Mouse (Mus musculus) bone marrow, adult 2 months (tissue): Measurements from ENCODE around the gene Patj.

Experiments used
- CTCF ChIP-seq: fragments of 200-500 bp; IDR thresholded peaks from 2 replicates; pipeline ENCODE4 v1.5.1; 2011; ENCODE audit warnings: low read length, control low read depth; ENCODE audit not compliant: control insufficient read depth, insufficient read depth
- POLR2A ChIP-seq: fragments of 200-500 bp; IDR thresholded peaks from 2 replicates; pipeline ENCODE4 v1.6.1; 2011; ENCODE audit warnings: low read depth, mild to moderate bottlenecking, control low read depth, low read length, borderline replicate concordance; ENCODE audit not compliant: control insufficient read depth

DNA sequence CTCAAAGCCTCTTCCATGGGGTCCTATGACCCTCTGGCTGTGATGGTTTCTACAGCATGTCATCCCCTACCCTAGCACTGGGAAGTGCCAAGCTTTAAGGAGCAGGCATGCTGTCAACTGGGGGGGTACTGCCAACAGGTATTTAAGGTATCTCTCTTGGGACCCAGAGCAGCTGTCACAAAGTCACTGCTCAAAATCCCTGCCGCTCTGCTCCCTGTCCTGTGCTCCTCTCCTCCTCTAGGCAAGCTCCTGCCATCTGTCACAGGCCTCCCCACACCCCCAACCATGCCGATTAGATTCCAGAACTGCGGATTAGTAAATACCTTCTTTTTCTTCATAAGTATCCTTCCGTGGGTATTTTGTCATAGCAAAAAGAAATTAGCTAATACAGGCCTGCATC lies 358.9 kb downstream of the Patj start:
- TF ChIP-seq POLR2A, result no peak
- no peak for TF ChIP-seq CTCF
